ENCODE assay signal across 14 mouse cellular contexts in the genomic region with DNA sequence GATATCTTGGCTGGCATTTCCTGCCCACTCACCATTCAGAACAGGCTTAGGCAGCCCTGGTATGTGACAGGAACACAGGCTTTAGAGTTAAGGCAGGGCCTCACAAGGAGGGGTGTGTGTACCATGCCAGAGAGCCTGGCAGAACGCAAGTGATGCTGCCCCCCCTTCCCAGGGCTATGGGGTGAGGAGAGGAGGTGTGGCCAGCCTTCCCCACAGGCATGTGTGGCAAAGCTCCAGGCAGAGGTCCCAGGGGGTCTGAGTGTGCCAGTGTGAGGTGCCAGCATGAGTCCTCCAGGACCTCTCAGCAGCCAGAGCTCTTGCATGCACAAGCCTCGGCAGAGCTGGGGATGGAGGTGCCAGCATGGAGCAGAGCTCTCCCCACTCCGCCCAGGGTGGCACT. TPM values are rescaled to one million over a fixed set of nuclear protein-coding genes. Genes with fewer than 3 reads are reported as not detected.
DNase-seq lines count a peak whose midpoint lies in the region; ATAC-seq lines count a peak whose summit lies in the region.
"Had no signal": no experiment of that assay in that cellular context is flagged by ENCODE, and none has a peak within 500 bp of the region (broad histone marks: within the 10 kb centered on the region; RNA-seq: fewer than 3 reads in every experiment).

No protein-coding gene starts in this region.

- H3K36me3 ChIP-seq in hindbrain, embryonic 10.5 days = no peaks in the 10 kb centered on the region
- no peaks in the 10 kb centered on the region for H3K36me3 ChIP-seq in hindbrain, embryonic 11.5 days (ENCODE audit: control insufficient read depth, insufficient read depth, low read length)
- H3K36me3 ChIP-seq: limb, embryonic 13.5 days; liver, embryonic 15.5 days had no signal

- whole genome bisulfite sequencing in hindbrain, embryonic 10.5 days = 75% methylated on average over 3 of the region's 3 CpGs
- WGBS in hindbrain, embryonic 11.5 days = 79% methylated on average over 3 of the region's 3 CpGs

- 0 out of 2 replicates have a peak, but pooled peaks cover 2% of the 10 kb centered on the region for H3K27me3 ChIP-seq in hindbrain, embryonic 10.5 days (ENCODE audit: insufficient read depth, poor library complexity, severe bottlenecking)
- H3K27me3 ChIP-seq in hindbrain, embryonic 11.5 days (ENCODE audit: control insufficient read depth, insufficient read depth, low read length) = no peaks in the 10 kb centered on the region
- H3K27me3 ChIP-seq: limb, embryonic 13.5 days had no signal

- no peak for ATAC-seq in hindbrain, embryonic 11.5 days (ENCODE audit: low FRiP score)
- no peak for ATAC-seq in megakaryocyte, adult 5-6 weeks (ENCODE audit: poor library complexity, severe bottlenecking)

- H3K27ac ChIP-seq in hindbrain, embryonic 10.5 days = peak overlapping the region; percentile 69
- H3K27ac ChIP-seq in hindbrain, embryonic 11.5 days (ENCODE audit: low read depth, low read length) = no peak overlapping the region
- H3K27ac ChIP-seq: limb, embryonic 13.5 days; liver, embryonic 15.5 days had no signal

- peak; percentile 80 for DNase-seq in adrenal gland, postnatal 14 days
- DNase-seq in adrenal gland, postnatal 4 days (ENCODE audit: low spot score in 2 of 2) = no peak
- DNase-seq in hindbrain, embryonic 10.5 days (ENCODE audit: low spot score) = no peak
- no peak for DNase-seq in hindbrain, embryonic 11.5 days (ENCODE audit: low spot score)
- peak; percentile 36 for DNase-seq in urinary bladder, postnatal 14 days (ENCODE audit: low spot score)
- no peak for DNase-seq in urinary bladder, adult 18-20 months (ENCODE audit: low spot score in 2 of 2)
- DNase-seq in lung, postnatal 36 days = peak; percentile 51
- DNase-seq: cerebellum, postnatal 36 days; heart, postnatal 14 days; thymus, postnatal 4 days had no signal

- H3K9me3 ChIP-seq in hindbrain, embryonic 10.5 days = no peaks in the 10 kb centered on the region; the same call in 1 of the 2 replicates
- no peaks in the 10 kb centered on the region for H3K9me3 ChIP-seq in hindbrain, embryonic 11.5 days (ENCODE audit: control insufficient read depth, low read length)
- H3K9me3 ChIP-seq: limb, embryonic 13.5 days; liver, embryonic 15.5 days had no signal

- peaks cover 22% of the 10 kb centered on the region for H3K4me1 ChIP-seq in hindbrain, embryonic 10.5 days (replicated peaks)
- H3K4me1 ChIP-seq in hindbrain, embryonic 11.5 days (replicated peaks; ENCODE audit: control insufficient read depth, insufficient read depth, low read length) = peaks cover 5% of the 10 kb centered on the region; the same call in 1 of the 2 replicates

- H3K4me2 ChIP-seq in hindbrain, embryonic 11.5 days (replicated peaks; ENCODE audit: low read depth, low read length) = no peak overlapping the region
- H3K4me2 ChIP-seq: limb, embryonic 13.5 days; liver, embryonic 15.5 days; midbrain, embryonic 11.5 days had no signal

- no peak overlapping the region for H3K4me3 ChIP-seq in hindbrain, embryonic 10.5 days
- H3K4me3 ChIP-seq in hindbrain, embryonic 11.5 days (ENCODE audit: low read depth, low read length) = no peak overlapping the region
- H3K4me3 ChIP-seq: limb, embryonic 13.5 days; liver, embryonic 15.5 days had no signal

- no peak overlapping the region for H3K9ac ChIP-seq in hindbrain, embryonic 11.5 days (ENCODE audit: low read depth, low read length)
- H3K9ac ChIP-seq: limb, embryonic 13.5 days; liver, embryonic 15.5 days had no signal

RNA-seq across cellular contexts. Expression of a gene that starts 11.4 kb away (rescaled TPM):
- 0.67 and 0.79 TPM in 2 replicates for total RNA-seq in adrenal gland, postnatal 14 days (2021)
- total RNA-seq in adrenal gland, postnatal 4 days (2021) = 1 to 10 TPM; 1.1 to 1.3 TPM
- 3.0 and 3.2 TPM in 2 replicates for polyA plus RNA-seq in hindbrain, embryonic 10.5 days (2016; fragmentation: Nextera tagmentation; extraction: Ambion mirVana)
- polyA plus RNA-seq in hindbrain, embryonic 11.5 days (2014; fragmentation: Nextera tagmentation; extraction: Ambion mirVana) = 1.2 and 1.8 TPM in 2 replicates
- total RNA-seq in megakaryocyte, adult 5-6 weeks (2015) = not detected in 2 replicates
- total RNA-seq in megakaryocyte, adult 5-6 weeks (2017) = not detected in 2 replicates

RNA-seq across cellular contexts. Expression of a gene that starts 19.4 kb away (rescaled TPM):
- 21.6 and 23.0 TPM in 2 replicates for total RNA-seq in adrenal gland, postnatal 14 days (2021)
- total RNA-seq in adrenal gland, postnatal 4 days (2021) = 10 to 100 TPM; 29.6 to 29.9 TPM
- polyA plus RNA-seq in hindbrain, embryonic 10.5 days (2016; fragmentation: Nextera tagmentation; extraction: Ambion mirVana) = 14.3 and 16.0 TPM in 2 replicates
- polyA plus RNA-seq in hindbrain, embryonic 11.5 days (2014; fragmentation: Nextera tagmentation; extraction: Ambion mirVana) = 17.2 and 17.8 TPM in 2 replicates
- total RNA-seq in megakaryocyte, adult 5-6 weeks (2015) = 0.04 and 0.05 TPM in 2 replicates
- total RNA-seq in megakaryocyte, adult 5-6 weeks (2017) = 0.11 and 0.37 TPM in 2 replicates

RNA-seq across cellular contexts. Expression of a gene that starts 39.6 kb away (rescaled TPM):
- 1.7 and 2.0 TPM in 2 replicates for total RNA-seq in adrenal gland, postnatal 14 days (2021)
- 1 to 10 TPM; 4.9 to 7.1 TPM for total RNA-seq in adrenal gland, postnatal 4 days (2021)
- polyA plus RNA-seq in hindbrain, embryonic 10.5 days (2016; fragmentation: Nextera tagmentation; extraction: Ambion mirVana) = 17.8 and 19.1 TPM in 2 replicates
- 11.0 and 11.7 TPM in 2 replicates for polyA plus RNA-seq in hindbrain, embryonic 11.5 days (2014; fragmentation: Nextera tagmentation; extraction: Ambion mirVana)
- total RNA-seq in megakaryocyte, adult 5-6 weeks (2015) = not detected in 2 replicates
- total RNA-seq in megakaryocyte, adult 5-6 weeks (2017) = not detected in 2 replicates

Comparison
In these comparisons a context has a peak if more than half of its experiments do, and no peak if none do; other contexts are left out.
1. DNase-seq: peak in adrenal gland, postnatal 14 days (single experiment), urinary bladder, postnatal 14 days (single experiment) and lung, postnatal 36 days (single experiment); none in adrenal gland, postnatal 4 days (0 of 2), hindbrain, embryonic 10.5 days (single experiment), hindbrain, embryonic 11.5 days (single experiment) and urinary bladder, adult 18-20 months (0 of 2).
2. RNA of a gene that starts 19.4 kb away (total RNA-seq): 29.6 to 29.9 TPM in adrenal gland, postnatal 4 days and 21.6 to 23.0 TPM in adrenal gland, postnatal 14 days; 0.04 to 0.37 TPM in megakaryocyte, adult 5-6 weeks; every median in the first group is over 10 times any median in the second.